Mouse (Mus musculus) midbrain, postnatal 0 days (tissue): ENCODE measurements around the gene Iqschfp. TPM values are rescaled to one million over a fixed set of nuclear protein-coding genes. Genes with fewer than 3 reads are reported as not detected.

ENCODE experiments used
- ATAC-seq: fragments of 200-750 bp; cut with Nextera tagmentation; 2 replicates; pipeline ENCODE4 v1.8.0; 2017; ENCODE audit warnings: moderate number of reproducible peaks, mild to moderate bottlenecking, moderate TSS enrichment, moderate library complexity; ENCODE audit not compliant: low FRiP score
- DNase-seq: peaks from one replicate; pipeline ENCODE4 v3.0.0-alpha.2; 2015; ENCODE audit warnings: low spot score
- H3K27ac ChIP-seq: fragments of 300-500 bp; sonication (generic); 2 replicates; pipeline ENCODE4 v1.5.1; 2014; ENCODE audit warnings: low read depth, mild to moderate bottlenecking, low read length, mixed read lengths
- H3K27me3 ChIP-seq: fragments of 300-500 bp; sonication (generic); 2 replicates; pipeline ENCODE4 v1.6.1; 2014; ENCODE audit warnings: low read length, control low read depth, mixed read lengths; ENCODE audit not compliant: insufficient read depth
- H3K36me3 ChIP-seq: fragments of 300-500 bp; sonication (generic); 2 replicates; pipeline ENCODE4 v1.6.1; 2014; ENCODE audit warnings: low read length, control low read depth, mixed read lengths; ENCODE audit not compliant: insufficient read depth
- H3K4me1 ChIP-seq: fragments of 300-500 bp; sonication (generic); 2 replicates; pipeline ENCODE4 v1.6.1; 2014; ENCODE audit warnings: mild to moderate bottlenecking, control low read depth, antibody characterized with exemption, low read length, mixed read lengths; ENCODE audit not compliant: insufficient read depth
- H3K4me2 ChIP-seq: fragments of 300-500 bp; sonication (generic); 2 replicates; pipeline ENCODE4 v1.6.1; 2014; ENCODE audit warnings: low read depth, mild to moderate bottlenecking, low read length, mixed read lengths; ENCODE audit not compliant: poor library complexity, severe bottlenecking
- H3K4me3 ChIP-seq: fragments of 300-500 bp; sonication (generic); 2 replicates; pipeline ENCODE4 v1.5.1; 2014; ENCODE audit warnings: low read depth, mild to moderate bottlenecking, low read length, moderate library complexity
- H3K9ac ChIP-seq: fragments of 300-500 bp; sonication (generic); replicated peaks from 2 replicates; pipeline ENCODE4 v1.6.1; 2014; ENCODE audit warnings: mild to moderate bottlenecking, low read length, moderate library complexity, mixed read lengths; ENCODE audit not compliant: poor library complexity, severe bottlenecking
- H3K9me3 ChIP-seq: fragments of 300-500 bp; sonication (generic); 2 replicates; pipeline ENCODE4 v1.6.1; 2016; ENCODE audit warnings: low read length, control low read depth
- CTCF ChIP-seq: IDR thresholded peaks from 2 replicates; pipeline ENCODE4 v1.5.1; 2016; ENCODE audit warnings: antibody characterized with exemption, mild to moderate bottlenecking
- WGBS: fragments of 180-500 bp; shearing (Covaris S2); extraction: QIAGEN DNeasy Blood & Tissue Kit; methylation state at CpG from one replicate; pipeline ENCODE4 v1.1.7; 2014; 5-methylcytosine and 5-hydroxymethylcytosine counted together
- polyA plus RNA-seq: library from polyadenylated mRNA; unstranded; fragments of >200 nt; fragmentation: Nextera tagmentation; extraction: Ambion mirVana; gene quantifications from 2 replicates; pipeline ENCODE4 v1.2.1, GENCODE M21; 2015
- total RNA-seq: library from RNA; depleted of rRNA; stranded (reverse); fragments of >200 nt; gene quantifications from 2 replicates; pipeline ENCODE4 v1.2.3, GENCODE M21; 2014

Gene Iqschfp
- total and polyA plus RNA-seq, 2 experiments from 2014 or later, result 4.5 to 5.7 TPM

GRCm38 (mm10) chr3:68587567-68588245 is 695.7 kb downstream of the Iqschfp start:
- Histone ChIP-seq H3K4me1 (no peaks in the 10 kb centered on the region), H3K4me3 (no peak overlapping the region), H3K27ac (no peak overlapping the region), H3K9me3 (no peaks in the 10 kb centered on the region), H3K9ac (no peak overlapping the region), H3K36me3 (no peaks in the 10 kb centered on the region), H3K4me2 (no peak overlapping the region), H3K27me3 (no peaks in the 10 kb centered on the region)
- DNase-seq (no peak), ATAC-seq (no peak)
- 45% methylated on average over 10 of the region's 10 CpGs for WGBS
- no peak for TF ChIP-seq CTCF

DNA sequence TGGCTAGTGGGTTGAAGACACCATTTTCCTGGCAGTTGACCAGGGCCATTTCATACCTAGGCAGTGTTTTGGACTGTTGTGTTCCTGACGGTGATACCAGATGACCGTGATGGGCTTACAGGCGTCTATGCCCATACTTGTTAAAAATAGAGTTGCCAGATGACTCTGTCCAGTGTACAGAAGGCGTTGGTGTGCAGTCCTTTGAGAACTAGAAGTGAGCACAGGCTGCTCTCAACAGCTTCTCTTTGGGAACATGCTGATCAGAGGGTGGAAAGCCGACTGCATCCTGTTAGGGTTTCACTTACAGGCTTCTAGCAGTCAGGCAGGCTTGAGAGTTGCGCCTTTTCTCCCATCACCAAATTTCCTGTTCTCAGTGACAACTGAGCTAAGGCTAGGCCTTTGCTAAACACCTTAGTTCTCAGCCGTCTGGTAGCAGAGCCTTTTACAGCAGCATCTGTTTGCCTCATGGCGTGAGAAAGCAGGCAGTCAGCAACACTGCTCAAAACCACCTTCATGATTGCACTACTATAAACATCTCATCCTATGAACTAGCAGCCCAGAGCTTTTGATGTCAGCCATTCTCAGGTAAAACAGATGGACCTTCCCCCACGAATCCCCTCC is 697.3 kb downstream of the Iqschfp start:
- H3K9me3 ChIP-seq, result no peaks in the 10 kb centered on the region
- ATAC-seq, result no peak
- H3K27ac ChIP-seq, result no peak overlapping the region
- H3K4me3 ChIP-seq, result no peak overlapping the region
- no peak for DNase-seq
- TF ChIP-seq CTCF, result no peak
- H3K9ac ChIP-seq, result no peak overlapping the region
- no peaks in the 10 kb centered on the region for H3K36me3 ChIP-seq
- no peak overlapping the region for H3K4me2 ChIP-seq
- no peaks in the 10 kb centered on the region for H3K27me3 ChIP-seq
- H3K4me1 ChIP-seq, result no peaks in the 10 kb centered on the region
- WGBS, result 79% methylated on average over 9 of the region's 9 CpGs

DNA sequence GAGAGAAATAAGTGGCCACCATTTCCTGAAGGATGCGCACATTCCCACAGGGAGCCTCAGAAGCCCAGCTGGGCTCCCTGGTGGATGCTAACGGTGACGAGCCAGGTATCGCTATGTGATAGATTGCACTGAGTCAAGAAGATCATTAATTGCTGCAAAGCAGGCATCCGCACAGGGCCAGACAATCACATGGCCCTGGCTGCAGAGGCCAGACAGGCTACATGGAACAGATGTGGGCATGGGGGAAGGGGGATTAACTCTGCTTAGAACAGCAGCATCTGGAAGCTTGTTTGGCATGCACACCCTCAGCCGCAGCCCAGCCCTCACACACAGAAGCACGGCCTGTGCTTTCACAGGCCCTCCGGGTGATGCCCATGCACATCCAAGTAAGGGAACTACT is 698.4 kb downstream of the Iqschfp start:
- Histone ChIP-seq H3K4me3 (no peak overlapping the region), H3K9me3 (no peaks in the 10 kb centered on the region), H3K4me1 (no peaks in the 10 kb centered on the region), H3K4me2 (no peak overlapping the region), H3K27me3 (no peaks in the 10 kb centered on the region), H3K27ac (no peak overlapping the region), H3K36me3 (no peaks in the 10 kb centered on the region), H3K9ac (no peak overlapping the region)
- ATAC-seq (no peak), DNase-seq (no peak)
- TF ChIP-seq CTCF, result no peak
- 56% methylated on average over 8 of the region's 8 CpGs for WGBS

DNA sequence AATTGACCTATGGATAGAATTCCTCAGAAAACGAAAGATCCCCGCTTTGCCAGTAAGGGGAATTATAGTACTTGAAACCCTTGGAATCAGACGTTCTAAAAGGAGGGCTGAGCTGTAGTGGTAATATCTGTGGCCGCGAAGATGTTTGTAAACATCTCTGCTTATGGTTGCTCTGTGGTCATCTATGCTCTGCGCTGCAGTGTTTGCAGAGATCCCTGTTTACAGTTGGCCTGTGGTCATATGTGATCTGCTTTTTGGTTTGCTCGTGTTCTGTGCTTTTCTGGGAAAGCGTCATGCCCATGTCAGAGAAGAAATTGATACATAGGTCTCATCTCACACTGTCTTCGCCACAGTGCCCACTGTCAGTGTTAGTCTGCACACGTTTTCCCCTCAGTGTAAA is 700.5 kb downstream of the Iqschfp start:
- Histone ChIP-seq H3K27me3 (no peaks in the 10 kb centered on the region), H3K4me1 (no peaks in the 10 kb centered on the region), H3K4me3 (no peak overlapping the region), H3K9me3 (no peaks in the 10 kb centered on the region), H3K36me3 (no peaks in the 10 kb centered on the region), H3K27ac (no peak overlapping the region), H3K9ac (no peak overlapping the region), H3K4me2 (no peak overlapping the region)
- DNase-seq (no peak), ATAC-seq (no peak)
- no peak for TF ChIP-seq CTCF
- whole genome bisulfite sequencing, result 85% methylated on average over 10 of the region's 10 CpGs

DNA sequence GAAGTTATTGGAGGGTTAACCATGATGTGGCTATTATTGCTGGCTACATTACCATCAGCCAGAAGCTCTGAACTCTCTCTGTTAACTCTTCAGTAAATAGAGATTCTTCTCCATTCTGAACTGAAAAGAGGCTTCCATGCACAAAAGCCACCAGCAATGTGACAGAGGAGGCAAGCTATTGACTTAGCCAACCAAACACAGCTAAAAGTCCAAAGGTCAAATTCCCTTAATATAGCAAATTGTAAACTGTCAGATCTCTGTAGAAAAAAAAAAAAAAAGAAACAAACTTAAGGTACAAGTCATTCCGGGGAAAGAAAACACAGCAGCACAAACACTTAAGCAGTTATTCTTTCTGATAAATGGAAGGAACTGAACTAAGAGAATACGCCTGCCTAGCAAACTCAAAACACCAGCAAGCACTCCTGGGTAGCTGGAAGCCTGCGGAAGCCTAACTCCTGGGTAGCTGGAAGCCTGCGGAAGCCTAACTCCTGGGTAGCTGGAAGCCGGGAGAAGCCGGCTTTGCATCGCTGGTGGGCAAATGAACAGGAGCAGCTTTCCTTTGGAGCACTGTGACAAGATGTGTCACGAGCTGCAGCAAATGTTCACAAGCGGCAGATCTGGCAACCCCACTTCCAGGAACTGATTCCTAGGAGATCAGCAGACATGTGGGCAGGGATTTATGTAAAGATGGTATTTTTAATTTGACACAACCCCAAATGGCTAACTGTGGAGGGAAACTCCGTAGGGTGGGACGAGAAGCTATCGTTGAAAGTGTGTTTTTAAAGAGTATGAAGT is 701.2 kb downstream of the Iqschfp start:
- Histone ChIP-seq H3K9ac (no peak overlapping the region), H3K9me3 (no peaks in the 10 kb centered on the region), H3K27ac (no peak overlapping the region), H3K4me1 (no peaks in the 10 kb centered on the region), H3K36me3 (no peaks in the 10 kb centered on the region), H3K4me2 (no peak overlapping the region), H3K4me3 (no peak overlapping the region), H3K27me3 (no peaks in the 10 kb centered on the region)
- 53% methylated on average over 12 of the region's 12 CpGs for WGBS
- ATAC-seq (no peak), DNase-seq (no peak)
- no peak for TF ChIP-seq CTCF
